Mouse (Mus musculus): ENCODE measurements at regions not wholly inside any gene's neighbourhood (a gene's known extent, or its start where the extent isn't known, plus 50 kb on each side); places are given as distances from the start of the nearest gene placed in this dataset.

GRCm38 (mm10) chr10:122225679-122226078, 128.5 kb upstream of the Rxylt1 start:
- TF ChIP-seq FLI1 (IDR thresholded peaks at IDR 0.05; ENCODE audit: low read length) (no peak), GATA1 (IDR thresholded peaks at IDR 0.05; ENCODE audit: borderline replicate concordance, low read length) (0 out of 3 replicates have a peak, but pooled peaks have one; percentile 4)

Measured in megakaryocyte, embryonic 14.5 days (primary cell).